Mouse (Mus musculus): ENCODE data around the gene Kynu.

DNA sequence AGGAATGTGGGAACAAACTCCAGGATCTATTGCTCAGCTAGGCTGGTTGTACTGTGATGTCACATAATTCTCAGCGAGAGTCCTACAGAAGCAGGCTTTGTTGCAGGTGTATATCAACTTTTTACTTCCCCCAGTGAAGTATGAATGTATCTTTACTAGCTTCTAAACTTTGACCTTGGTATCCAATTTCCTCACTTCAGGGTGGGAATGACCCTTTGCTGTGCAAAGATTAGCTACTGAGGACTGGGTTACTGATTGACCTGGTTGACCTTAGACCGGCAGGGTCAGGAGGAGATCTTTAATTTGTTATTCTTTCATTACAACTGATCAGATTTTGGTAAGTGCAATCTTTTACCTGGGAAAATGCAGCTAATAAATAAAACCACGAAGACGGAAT, 758 bp downstream of the Kynu start:
- TF ChIP-seq CTCF (IDR thresholded peaks at IDR 0.05; ENCODE audit: borderline replicate concordance, extremely low read depth, insufficient read depth, insufficient read length) (no peak), POLR2A (IDR thresholded peaks at IDR 0.05; ENCODE audit: borderline replicate concordance, extremely low read depth, insufficient read depth, insufficient read length, poor library complexity, severe bottlenecking) (no peak)

All from brain, embryonic 14.5 days (tissue).